Mouse (Mus musculus) urinary bladder, postnatal 25 days (tissue): ENCODE measurements at regions not wholly inside any gene's neighbourhood (a gene's known extent, or its start where the extent isn't known, plus 50 kb on each side); places are given as distances from the start of the nearest gene placed in this dataset.

Experiments
- DNase-seq: peaks from one replicate; pipeline ENCODE4 v3.0.0; 2022; ENCODE audit warnings: low spot score

GRCm38 (mm10) chr17:16101548-16101947 is 270.7 kb upstream of the Rgmb start:
- no peak for DNase-seq

DNA sequence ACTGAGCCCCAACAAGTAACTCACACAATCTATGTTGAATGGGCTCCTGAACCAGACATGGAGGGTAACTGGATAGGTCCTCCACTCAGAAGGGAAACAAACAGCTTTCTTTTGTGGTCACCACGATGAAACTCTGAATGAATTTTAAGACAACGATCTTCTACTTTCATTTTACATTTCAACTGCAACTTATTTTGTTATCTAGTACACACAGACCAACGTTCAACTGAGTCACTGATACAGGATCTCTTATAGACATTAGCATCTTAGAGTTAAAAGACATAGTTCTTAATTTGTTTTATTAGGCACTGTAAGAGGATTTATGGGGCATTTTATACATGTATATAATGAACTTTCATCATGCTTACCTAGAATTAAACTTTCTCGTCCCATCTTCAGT is 262.1 kb upstream of the Rgmb start:
- DNase-seq: no peak

DNA sequence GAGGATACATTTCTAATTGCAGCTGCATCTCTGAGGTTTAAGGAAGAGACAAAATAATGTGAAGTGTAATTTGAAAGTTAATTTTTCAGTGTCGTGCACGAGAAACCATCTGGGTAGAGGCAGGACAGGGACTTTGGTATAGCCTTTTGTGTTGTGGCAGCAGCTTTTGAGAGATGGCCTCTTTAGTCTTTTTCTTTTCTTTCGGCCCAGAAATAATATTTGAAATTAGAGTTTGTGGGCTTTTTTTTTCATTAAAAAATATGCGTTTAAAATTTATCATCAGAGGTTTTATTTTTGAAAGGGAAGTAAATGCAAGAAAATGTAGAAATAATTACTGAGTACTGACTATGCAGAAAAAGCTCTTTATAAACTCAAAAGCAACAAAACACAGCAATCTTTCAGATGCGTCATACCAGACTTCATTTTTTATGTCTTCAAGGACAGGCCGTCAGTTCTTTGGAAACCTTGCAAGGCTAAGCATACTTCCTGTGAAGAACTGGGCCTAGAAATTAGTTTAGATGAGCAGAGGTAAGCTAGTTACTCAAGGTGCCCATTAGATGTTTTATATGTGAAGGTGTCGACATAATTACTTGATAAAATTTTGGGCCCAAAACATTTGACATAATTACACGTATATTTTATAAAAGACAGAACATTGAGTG is 258.9 kb upstream of the Rgmb start:
- no peak for DNase-seq

DNA sequence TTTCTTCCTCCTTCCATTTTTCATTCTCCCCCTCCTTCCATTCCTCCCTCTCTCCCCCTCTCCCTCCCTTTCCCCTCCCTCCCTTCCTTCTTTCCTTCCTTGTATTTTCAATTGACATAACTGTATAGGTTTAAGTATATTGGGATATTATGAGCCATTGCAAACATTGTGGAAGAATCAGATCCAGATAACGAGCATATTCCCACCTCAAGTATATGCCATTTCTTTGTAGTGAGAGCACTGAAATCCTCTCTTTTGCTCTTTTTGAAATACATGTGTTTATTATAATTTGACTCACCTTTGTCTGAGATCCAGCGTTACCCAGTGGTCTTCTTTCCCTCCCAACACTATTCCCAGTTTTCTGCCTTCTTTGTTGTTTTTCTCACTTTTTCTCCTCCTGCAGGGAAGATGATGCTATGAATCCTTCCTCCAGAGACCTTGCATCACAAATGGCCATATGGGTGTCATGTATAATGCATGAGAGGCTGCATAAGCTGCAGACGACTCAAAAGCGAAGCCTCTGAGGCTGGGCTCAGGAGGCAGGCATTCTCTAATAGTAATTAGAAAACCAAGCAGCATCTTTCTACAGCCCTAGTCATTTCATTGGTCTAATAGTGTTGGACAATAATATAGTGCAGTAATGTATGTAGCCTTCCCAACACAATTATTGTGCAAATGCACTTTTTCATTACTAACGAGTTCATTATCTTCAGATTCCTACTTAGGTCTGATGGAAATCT is 258.2 kb upstream of the Rgmb start:
- DNase-seq: no peak

- DNase-seq: no peak
These were observed 256.2 kb upstream of the Rgmb start for GRCm38 (mm10) chr17:16087046-16087445.

DNA sequence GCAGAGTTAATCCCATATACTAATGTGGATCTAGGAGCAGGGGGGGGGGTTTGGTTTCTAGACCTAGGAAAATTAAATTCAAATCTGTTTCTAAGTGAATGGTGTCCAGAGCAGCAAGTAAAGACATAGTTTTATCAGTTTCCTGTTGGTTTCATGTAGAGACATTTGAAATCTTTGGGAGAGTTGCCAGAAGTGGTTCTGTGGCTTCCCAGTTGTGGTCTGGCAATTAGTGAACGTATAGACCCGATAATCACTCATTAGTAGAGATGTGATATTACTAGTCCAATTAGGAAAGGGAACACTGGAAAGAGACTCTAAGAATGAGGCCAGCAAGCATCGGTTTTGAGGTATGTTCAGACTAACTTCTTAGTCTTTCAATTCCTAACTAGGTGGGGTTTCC is 252.0 kb upstream of the Rgmb start:
- no peak for DNase-seq

DNA sequence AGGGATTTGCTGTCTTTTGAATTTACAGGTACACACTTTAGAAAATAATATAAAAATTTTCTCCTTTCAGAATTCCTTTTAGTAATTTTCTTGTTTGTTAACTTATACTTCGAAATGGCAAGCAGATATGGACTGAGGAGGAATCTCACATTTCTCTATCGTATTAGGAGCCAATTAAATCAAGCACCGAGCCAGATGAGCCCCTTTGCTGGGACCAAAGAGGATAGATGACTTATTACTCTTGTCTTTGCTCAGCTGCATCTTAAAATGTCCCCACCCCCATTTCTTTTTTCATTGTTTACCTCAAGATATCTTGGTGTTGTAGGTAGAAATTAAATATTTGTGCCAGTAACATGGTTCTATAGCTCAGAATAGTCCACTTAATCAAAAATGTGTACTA is 247.7 kb upstream of the Rgmb start:
- no peak for DNase-seq

- DNase-seq: no peak
These were observed 238.5 kb upstream of the Rgmb start for GRCm38 (mm10) chr17:16069334-16069733.

GRCm38 (mm10) chr17:16067858-16068257 is 237.0 kb upstream of the Rgmb start:
- DNase-seq: no peak

GRCm38 (mm10) chr17:16054481-16054880 is 223.6 kb upstream of the Rgmb start:
- peak; percentile 2 for DNase-seq

DNA sequence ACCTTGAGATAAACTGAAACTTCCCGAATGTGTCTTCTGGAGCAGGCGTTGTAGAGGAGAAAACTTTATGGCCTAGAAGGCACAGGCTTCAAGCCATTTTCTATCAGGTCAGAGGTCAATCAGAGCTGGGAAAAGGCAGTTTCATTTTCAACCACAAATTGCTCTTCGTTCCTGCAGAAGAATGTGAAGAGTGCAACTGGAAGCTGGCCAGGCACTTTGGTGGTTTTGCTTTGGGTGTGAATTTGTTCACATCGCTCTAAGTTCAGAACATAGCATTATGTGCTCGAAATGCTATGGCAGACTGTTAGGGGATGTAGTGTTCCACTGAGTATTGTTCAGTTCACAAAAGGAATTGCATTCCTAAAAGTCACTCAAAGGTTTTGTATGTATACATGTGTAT is 220.9 kb upstream of the Rgmb start:
- no peak for DNase-seq

GRCm38 (mm10) chr17:16041542-16042251 is 210.9 kb upstream of the Rgmb start:
- no peak for DNase-seq

- DNase-seq: no peak
These were observed 197.2 kb upstream of the Rgmb start for GRCm38 (mm10) chr17:16027989-16028388.

GRCm38 (mm10) chr17:16004871-16005575 is 174.2 kb upstream of the Rgmb start:
- no peak for DNase-seq

DNA sequence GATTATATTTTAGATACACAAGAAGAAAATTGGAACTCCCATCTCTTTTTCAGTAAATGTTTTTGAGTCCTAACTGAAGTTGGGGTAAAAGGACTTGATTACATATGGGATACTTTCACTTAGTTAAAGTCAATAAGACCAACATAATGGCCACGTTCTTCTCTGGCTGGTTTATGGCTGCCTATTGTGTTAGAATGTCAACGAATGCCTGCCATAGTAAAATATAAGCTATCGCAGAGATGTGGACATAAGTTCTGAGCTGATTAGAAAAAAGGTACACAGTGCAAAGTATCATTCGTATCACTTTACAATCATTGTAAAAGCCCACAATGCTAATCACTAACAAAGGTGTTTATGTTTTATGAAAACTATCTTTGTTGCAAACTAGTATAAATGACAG is 173.2 kb upstream of the Rgmb start:
- no peak for DNase-seq

DNA sequence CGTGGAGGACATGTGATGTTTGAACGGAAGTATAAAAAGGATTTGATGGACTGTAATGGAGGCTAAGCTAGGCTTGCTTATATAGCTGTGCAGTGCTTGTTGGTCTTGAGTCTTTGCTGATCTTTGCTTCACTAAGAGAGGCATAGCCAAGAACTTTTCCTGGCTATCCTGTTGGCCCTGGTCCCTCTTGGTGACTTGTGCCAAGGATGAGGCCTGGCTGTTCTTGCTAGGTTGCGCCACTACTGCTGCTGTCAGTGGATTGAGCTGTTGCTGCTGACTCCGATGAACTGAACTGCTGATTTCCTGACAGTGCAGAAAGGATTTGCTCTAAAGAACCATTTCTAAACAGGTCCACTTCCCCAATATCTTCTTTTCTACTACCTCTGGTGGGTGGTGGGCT is 167.9 kb upstream of the Rgmb start:
- DNase-seq: no peak

GRCm38 (mm10) chr17:15997289-15997688 is 166.4 kb upstream of the Rgmb start:
- no peak for DNase-seq

- DNase-seq: no peak
These were observed 164.7 kb upstream of the Rgmb start for GRCm38 (mm10) chr17:15995493-15995892.

GRCm38 (mm10) chr17:15993361-15994287 is 162.8 kb upstream of the Rgmb start:
- no peak for DNase-seq

GRCm38 (mm10) chr17:15991916-15992315 is 161.1 kb upstream of the Rgmb start:
- DNase-seq: no peak

- DNase-seq: no peak
These were observed 159.5 kb upstream of the Rgmb start for GRCm38 (mm10) chr17:15990303-15990702.
